Mouse (Mus musculus) bone marrow, adult 2 months (tissue): ENCODE measurements around the gene Masp2.

Experiments used
- CTCF ChIP-seq: fragments of 200-500 bp; IDR thresholded peaks from 2 replicates; pipeline ENCODE4 v1.5.1; 2011; ENCODE audit warnings: low read length, control low read depth; ENCODE audit not compliant: control insufficient read depth, insufficient read depth
- POLR2A ChIP-seq: fragments of 200-500 bp; IDR thresholded peaks from 2 replicates; pipeline ENCODE4 v1.6.1; 2011; ENCODE audit warnings: low read depth, mild to moderate bottlenecking, control low read depth, low read length, borderline replicate concordance; ENCODE audit not compliant: control insufficient read depth

DNA sequence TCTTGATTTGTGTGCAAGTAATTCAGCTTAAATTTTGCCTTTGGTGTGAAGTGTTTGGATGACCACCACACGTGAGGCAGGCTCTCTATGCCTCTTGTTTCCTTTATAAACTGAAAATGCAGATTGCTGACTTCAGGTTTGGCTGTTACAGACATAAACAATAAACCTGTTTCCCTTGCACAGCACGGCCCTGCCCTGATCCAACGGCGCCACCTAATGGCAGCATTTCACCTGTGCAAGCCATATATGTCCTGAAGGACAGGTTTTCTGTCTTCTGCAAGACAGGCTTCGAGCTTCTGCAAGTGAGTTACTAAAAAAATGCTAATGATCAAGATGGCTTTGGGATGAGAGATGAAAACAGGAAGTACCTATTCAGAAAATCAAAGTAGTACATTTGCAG, 5.4 kb downstream of the Masp2 start:
- TF ChIP-seq POLR2A (no peak), CTCF (peak; percentile 97)
